Mouse (Mus musculus): ENCODE data around the gene Mrps17. TPM values are rescaled to one million over a fixed set of nuclear protein-coding genes. Genes with fewer than 3 reads are reported as not detected.

Gene Mrps17
- polyA plus RNA-seq, 1 experiment from 2014 or later, result 173 TPM

DNA sequence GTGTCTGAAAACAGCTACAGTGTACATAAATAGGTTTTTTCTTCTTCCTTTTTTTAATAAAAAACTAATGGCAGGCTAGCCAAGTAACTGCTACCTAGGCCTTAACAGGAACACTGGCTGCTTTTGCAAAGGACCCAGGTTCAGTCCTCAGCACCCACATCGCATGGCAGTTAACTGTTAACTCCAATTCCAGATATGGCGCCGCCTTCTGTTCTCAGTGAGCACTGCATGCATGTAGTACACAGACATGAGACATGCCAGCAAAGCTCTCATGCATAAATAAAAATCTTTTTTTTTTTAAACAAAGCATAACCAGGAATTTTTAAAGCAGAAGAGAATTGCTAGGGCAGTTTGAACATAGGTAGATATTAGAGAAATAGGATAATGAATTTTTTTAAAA, 4.9 kb downstream of the Mrps17 start:
- DNase-seq (ENCODE audit: extremely low spot score, low spot score), result no peak
- Histone ChIP-seq H3K4me3 (no peak overlapping the region), H3K4me1 (peaks cover 18% of the 10 kb centered on the region), H3K36me3 (replicated peaks) (peaks cover 40% of the 10 kb centered on the region), H3K27ac (no peak overlapping the region), H3K27me3 (ENCODE audit: poor library complexity, severe bottlenecking) (no peaks in the 10 kb centered on the region), H3K9me3 (no peaks in the 10 kb centered on the region)
- WGBS, result 82% methylated on average over 3 of the region's 3 CpGs

DNA sequence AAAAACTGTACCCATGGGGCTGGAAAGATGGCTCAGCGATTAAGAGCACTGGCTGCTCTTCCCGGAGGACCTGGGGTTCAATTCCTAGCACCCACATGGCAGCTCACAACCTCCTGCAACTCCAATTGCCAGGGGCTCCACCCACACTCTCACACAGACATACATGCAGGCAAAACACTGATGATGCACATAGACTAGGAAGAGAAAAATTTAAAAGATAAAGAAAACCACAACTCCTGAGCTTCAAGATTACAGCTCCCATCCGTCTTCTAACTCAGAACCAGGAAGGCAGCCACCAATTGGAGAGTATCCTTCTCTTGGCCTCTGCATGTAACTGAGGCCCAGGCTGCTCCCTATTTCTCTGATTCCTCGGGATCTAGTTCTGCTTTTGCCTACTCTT, 9.0 kb downstream of the Mrps17 start:
- no peaks in the 10 kb centered on the region for H3K9me3 ChIP-seq
- H3K27ac ChIP-seq, result peak overlapping the region; percentile 99; the same call in 1 of the 2 replicates
- H3K36me3 ChIP-seq (replicated peaks), result peaks cover 14% of the 10 kb centered on the region

DNA sequence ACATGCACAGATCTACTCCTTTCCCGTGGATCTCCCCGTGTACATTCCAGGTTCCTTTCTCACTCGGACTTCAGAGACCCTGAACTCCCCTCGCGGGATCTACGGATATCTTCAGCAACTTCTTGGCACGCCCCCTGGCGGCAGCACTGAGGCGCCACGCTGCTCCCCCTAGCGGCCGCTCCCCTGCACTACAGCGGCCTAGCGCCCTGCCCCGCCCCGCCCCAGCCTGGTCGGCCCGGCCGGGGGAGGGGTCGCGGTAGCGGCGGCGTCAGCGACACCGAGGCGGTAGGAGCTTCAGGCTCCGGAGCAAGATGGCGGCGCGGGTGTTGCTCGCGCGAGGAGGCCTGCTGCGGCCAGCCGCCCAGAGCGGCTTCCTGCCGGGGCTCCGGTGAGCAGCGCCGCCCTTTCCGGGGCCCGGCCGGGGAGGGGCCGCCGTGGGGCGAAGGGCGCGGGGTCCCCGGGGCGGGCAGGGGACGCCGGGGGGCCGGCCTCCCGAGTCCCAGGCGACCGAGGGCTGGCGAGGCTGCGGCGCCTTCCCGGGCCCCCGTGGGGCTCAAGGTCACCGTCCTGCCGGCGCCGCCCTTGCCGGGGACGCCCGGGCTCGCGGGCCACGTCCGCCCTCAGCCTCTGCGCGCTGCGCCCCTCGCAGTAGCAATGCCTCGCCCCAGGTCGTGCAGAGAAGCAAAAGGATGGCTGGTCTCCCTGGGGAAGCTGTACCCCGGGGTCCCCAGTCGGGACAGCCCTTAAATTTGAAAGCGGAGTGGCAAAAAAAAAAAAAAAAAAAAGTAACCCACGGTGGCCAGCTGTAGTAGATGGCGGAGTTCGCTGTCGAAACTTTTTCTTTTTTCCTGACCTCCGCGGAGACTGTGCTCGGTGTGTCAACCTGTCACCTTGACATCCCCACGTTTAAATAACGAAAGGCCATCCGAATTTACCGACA, 9.8 kb downstream of the Mrps17 start, which contains the start of gene Nipsnap2:
Gene Nipsnap2 (plus strand): TSS at position 230 of the 940 bp plus-strand sequence.
- Histone ChIP-seq H3K4me1 (peaks cover 37% of the 10 kb centered on the region), H3K9me3 (no peaks in the 10 kb centered on the region), H3K4me3 (peak within 1 kb of the TSS; percentile 93), H3K27ac (peak within 1 kb of the TSS; percentile 99), H3K36me3 (replicated peaks) (peaks cover 5% of the 10 kb centered on the region), H3K27me3 (ENCODE audit: poor library complexity, severe bottlenecking) (no peaks in the 10 kb centered on the region)
- peak; percentile 95 for DNase-seq (ENCODE audit: extremely low spot score, low spot score)
- WGBS, result under 1% methylated on average over 91 of the region's 93 CpGs

More for the DNA sequence above, 9.0 kb downstream of the Mrps17 start:
- H3K4me3 ChIP-seq, result peak overlapping the region; percentile 93
- DNase-seq (ENCODE audit: extremely low spot score, low spot score), result no peak
- 60% methylated on average over 4 of the region's 4 CpGs for WGBS
- H3K4me1 ChIP-seq, result peaks cover 29% of the 10 kb centered on the region
- H3K27me3 ChIP-seq (ENCODE audit: poor library complexity, severe bottlenecking), result no peaks in the 10 kb centered on the region

DNA sequence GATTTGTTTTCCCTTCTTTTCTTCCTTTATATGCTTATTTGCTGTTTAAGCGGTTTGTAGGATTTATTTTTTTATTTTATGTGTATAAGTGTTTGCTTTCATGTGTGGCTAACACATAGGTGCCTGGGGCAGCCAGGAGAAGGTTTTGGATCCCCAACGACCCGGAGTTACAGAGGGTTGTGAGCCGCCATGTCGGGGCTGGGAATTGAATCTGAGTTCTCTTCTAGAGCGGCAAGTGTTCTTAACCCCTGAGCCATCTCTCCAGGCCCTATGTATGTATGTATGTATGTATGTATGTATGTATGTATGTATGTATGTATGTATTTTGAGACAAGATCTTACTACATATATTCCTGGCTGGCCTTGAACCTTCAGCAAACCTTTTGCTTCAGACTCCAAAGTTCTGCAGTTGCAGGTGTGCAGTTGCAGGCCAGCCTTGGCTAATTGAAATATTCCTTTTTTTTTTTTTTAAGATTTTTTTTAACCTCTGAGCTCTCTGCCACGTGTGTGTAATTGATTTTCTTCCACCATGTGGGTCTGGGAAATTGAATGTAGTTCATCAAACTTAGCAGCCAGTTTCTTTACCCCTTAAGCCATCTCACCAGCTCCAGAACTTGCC, 10.6 kb downstream of the Mrps17 start:
- DNase-seq (ENCODE audit: extremely low spot score, low spot score), result no peak
- peak overlapping the region; percentile 93 for H3K4me3 ChIP-seq
- peak overlapping the region; percentile 99 for H3K27ac ChIP-seq
- peaks cover 45% of the 10 kb centered on the region for H3K4me1 ChIP-seq
- H3K27me3 ChIP-seq (ENCODE audit: poor library complexity, severe bottlenecking), result no peaks in the 10 kb centered on the region
- H3K36me3 ChIP-seq (replicated peaks), result no peaks in the 10 kb centered on the region
- WGBS, result 23% methylated on average over 7 of the region's 7 CpGs
- no peaks in the 10 kb centered on the region for H3K9me3 ChIP-seq

DNA sequence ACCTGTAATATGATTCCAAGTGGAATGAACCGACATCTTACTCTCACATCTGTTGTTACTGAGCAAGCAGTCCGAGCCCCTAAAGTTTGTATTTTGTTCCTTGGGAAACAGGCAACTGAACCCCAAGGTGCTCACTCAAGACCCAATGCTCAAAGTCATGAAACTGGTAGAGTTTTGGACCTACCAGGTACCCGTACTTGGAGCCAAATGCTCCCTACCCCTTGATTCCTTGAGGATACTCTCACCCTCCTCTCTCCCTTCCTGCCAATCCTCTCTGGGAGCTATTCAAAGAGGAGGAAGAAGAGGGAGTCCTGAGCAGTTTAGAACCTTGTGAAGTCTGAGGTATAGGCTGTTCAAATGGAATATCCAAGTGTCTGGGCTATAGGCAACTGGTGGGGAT, 11.5 kb downstream of the Mrps17 start:
- Histone ChIP-seq H3K4me1 (peaks cover 50% of the 10 kb centered on the region), H3K9me3 (no peaks in the 10 kb centered on the region), H3K36me3 (replicated peaks) (no peaks in the 10 kb centered on the region), H3K27ac (no peak overlapping the region), H3K4me3 (peak overlapping the region; percentile 5; the same call in 1 of the 2 replicates), H3K27me3 (ENCODE audit: poor library complexity, severe bottlenecking) (no peaks in the 10 kb centered on the region)
- no peak for DNase-seq (ENCODE audit: extremely low spot score, low spot score)
- 82% methylated on average over 3 of the region's 3 CpGs for WGBS

DNA sequence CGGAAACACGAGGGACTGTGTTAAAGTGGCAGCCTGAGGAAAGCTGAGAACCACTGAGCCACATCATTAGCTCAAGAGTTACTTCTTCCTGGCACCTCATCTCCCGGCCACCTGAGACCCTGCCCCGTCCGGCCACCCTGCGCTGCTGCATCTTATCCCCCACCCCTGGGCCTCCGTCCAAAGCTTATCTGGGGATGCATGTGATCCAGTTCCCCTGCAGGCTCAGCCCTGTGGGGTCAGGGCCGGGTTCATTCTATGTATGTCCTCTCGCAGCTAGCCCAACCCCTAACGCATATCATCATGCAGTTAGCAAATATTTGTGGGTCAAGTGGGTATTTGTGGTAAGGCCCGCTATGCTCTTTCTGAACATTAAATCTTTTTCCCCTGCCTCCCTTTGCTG, 14.0 kb downstream of the Mrps17 start:
- Histone ChIP-seq H3K9me3 (no peaks in the 10 kb centered on the region), H3K4me3 (no peak overlapping the region), H3K36me3 (replicated peaks) (peaks cover 7% of the 10 kb centered on the region), H3K27ac (no peak overlapping the region; the same call in 1 of the 2 replicates), H3K27me3 (ENCODE audit: poor library complexity, severe bottlenecking) (no peaks in the 10 kb centered on the region), H3K4me1 (peaks cover 50% of the 10 kb centered on the region)
- no peak for DNase-seq (ENCODE audit: extremely low spot score, low spot score)
- WGBS, result 73% methylated on average over 11 of the region's 11 CpGs

DNA sequence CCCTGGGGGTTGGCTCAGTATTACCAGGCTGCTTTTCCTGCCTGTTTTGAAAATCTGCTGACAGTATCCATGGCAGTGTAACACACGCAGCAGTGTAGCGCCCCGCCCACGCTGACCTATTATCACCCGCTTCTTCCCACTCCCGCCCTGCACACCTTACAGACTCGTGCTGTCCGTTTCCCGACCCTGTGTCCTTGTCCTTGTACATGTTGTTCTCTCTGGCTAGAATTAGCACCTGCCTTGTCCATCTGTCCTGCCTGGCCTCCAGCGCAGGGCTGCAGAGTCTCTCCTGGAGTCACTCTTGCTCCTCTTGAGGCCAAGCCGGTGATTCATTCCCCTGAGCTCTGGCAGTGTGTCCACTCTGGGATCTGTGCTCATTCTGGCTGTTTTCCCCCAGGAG, 15.0 kb downstream of the Mrps17 start:
- H3K4me3 ChIP-seq, result no peak overlapping the region
- peaks cover 41% of the 10 kb centered on the region for H3K4me1 ChIP-seq
- H3K27ac ChIP-seq, result peak overlapping the region; percentile 15; the same call in 1 of the 2 replicates
- no peaks in the 10 kb centered on the region for H3K27me3 ChIP-seq (ENCODE audit: poor library complexity, severe bottlenecking)
- peaks cover 14% of the 10 kb centered on the region for H3K36me3 ChIP-seq (replicated peaks)
- 78% methylated on average over 11 of the region's 11 CpGs for WGBS
- H3K9me3 ChIP-seq, result no peaks in the 10 kb centered on the region
- no peak for DNase-seq (ENCODE audit: extremely low spot score, low spot score)

DNA sequence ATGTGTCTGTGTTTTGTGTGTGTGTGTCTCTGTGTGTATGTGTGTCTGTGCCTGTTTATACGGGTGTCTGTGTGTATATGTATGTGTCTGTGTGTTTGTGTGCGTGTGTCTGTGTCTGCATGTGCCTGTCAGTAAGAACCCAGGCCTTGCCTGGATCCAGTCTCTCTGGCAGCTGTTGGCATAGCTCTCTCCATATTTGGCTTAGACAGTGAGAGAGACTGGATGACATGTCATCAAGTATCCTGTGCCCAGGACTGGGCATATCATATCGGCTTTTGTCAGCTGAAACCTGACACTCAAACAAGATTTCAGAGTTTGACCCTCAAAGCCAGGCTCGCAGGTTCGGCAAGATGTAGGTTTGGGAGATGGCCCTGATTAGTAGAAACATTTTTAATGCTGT, 15.7 kb downstream of the Mrps17 start:
- Histone ChIP-seq H3K4me3 (no peak overlapping the region), H3K27me3 (ENCODE audit: poor library complexity, severe bottlenecking) (no peaks in the 10 kb centered on the region), H3K27ac (no peak overlapping the region), H3K36me3 (replicated peaks) (peaks cover 16% of the 10 kb centered on the region), H3K9me3 (no peaks in the 10 kb centered on the region), H3K4me1 (peaks cover 38% of the 10 kb centered on the region)
- 84% methylated on average over 5 of the region's 5 CpGs for WGBS
- DNase-seq (ENCODE audit: extremely low spot score, low spot score), result no peak

DNA sequence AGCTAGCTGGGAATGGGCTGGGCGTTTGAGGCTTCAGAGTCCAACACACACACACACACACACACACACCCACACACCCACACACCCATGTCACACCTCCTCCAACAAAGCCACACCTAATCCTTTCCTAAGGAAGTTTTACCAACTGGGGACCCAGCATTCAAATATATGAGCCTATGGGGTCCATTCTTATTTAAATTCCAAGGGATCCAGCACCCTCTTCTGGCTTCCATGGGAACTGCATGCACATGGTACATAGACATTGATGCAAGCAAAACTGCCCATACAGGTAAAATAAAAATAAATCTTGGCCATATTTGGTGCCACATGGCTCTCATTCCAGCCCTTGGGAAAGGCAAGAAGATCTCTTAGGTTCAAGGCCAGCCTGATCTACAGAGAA, 25.7 kb downstream of the Mrps17 start:
- 95% methylated on average over 1 of the region's 1 CpGs for WGBS

DNA sequence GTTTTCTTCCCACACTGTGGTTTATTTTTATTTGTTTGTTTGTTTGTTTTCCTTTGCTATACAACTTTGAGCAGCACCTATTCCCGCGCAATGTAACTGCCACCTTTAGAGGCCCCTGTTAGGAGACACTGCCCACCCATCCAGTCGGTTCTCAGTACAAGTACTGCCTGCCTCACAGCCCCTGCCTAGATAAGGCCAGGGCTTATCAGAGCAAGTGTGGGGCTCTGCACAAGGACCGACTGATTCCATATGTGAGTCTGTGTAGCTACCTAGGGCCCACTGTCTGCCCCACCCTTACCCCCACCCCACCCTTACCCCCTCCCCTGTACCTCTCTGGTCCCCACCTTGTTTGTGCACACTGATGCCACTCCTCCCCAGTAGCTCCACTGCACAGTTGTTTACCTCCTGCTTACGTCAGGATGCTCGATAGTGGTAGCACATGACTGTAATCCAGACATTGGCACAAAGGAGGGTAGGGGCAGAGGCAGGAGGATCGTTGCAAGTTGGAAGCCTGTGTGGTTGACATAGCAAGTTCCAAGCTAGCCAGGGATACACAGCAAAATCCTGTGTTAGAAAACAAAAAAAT, 27.7 kb downstream of the Mrps17 start:
- H3K4me3 ChIP-seq, result no peak overlapping the region
- H3K27ac ChIP-seq, result no peak overlapping the region
- no peaks in the 10 kb centered on the region for H3K9me3 ChIP-seq
- 89% methylated on average over 7 of the region's 7 CpGs for WGBS
- H3K4me1 ChIP-seq, result no peaks in the 10 kb centered on the region
- H3K27me3 ChIP-seq (ENCODE audit: poor library complexity, severe bottlenecking), result no peaks in the 10 kb centered on the region
- no peak for DNase-seq (ENCODE audit: extremely low spot score, low spot score)
- H3K36me3 ChIP-seq (replicated peaks), result peaks cover 64% of the 10 kb centered on the region

More for the DNA sequence above, 25.7 kb downstream of the Mrps17 start:
- no peak for DNase-seq (ENCODE audit: extremely low spot score, low spot score)
- no peaks in the 10 kb centered on the region for H3K9me3 ChIP-seq
- no peak overlapping the region for H3K4me3 ChIP-seq
- no peaks in the 10 kb centered on the region for H3K4me1 ChIP-seq
- no peaks in the 10 kb centered on the region for H3K27me3 ChIP-seq (ENCODE audit: poor library complexity, severe bottlenecking)
- no peak overlapping the region for H3K27ac ChIP-seq
- H3K36me3 ChIP-seq (replicated peaks), result peaks cover 46% of the 10 kb centered on the region

DNA sequence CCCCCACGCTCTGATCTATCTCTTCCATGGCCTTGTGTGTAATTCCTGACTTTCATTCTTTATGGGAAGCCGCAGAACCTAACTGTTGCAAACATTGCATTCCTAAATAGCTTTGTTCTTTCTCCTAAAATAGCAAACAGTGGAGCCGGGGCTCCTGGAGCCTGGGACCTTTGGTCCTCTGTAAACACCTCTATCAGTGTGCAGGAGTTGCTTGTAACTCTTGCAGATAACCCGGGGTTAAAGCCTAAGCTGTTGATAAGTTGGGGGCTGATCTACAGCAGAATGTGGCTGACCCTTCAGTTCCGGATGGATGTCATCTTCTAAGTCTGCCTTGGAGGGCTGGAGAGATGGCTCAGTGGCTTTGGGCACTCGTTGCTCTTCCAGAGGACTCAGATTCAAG, 28.8 kb downstream of the Mrps17 start:
- H3K9me3 ChIP-seq, result no peaks in the 10 kb centered on the region

DNA sequence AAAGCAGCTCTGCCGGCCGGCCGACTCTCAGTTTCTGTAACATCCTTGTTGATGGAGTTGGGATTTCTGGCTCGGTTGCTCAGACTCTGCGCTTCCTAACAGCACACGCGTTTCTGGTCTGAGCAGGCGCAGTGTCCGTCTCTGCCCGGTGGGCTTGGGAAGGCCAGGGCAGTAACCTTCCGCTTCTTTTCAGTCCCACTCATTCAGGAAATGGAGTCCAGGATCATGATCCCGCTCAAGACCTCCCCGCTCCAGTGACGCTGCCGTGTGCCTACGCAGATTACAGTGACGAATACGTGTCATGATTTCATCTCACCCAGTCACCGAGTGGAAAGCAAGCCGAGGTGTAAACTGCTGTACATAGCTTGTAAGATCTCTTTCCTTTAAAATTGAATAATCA, 41.6 kb downstream of the Mrps17 start:
- 95% methylated on average over 20 of the region's 20 CpGs for WGBS
- no peak for DNase-seq (ENCODE audit: extremely low spot score, low spot score)
- H3K4me3 ChIP-seq, result no peak overlapping the region
- peaks cover 28% of the 10 kb centered on the region for H3K36me3 ChIP-seq (replicated peaks)
- H3K4me1 ChIP-seq, result peaks cover 4% of the 10 kb centered on the region
- H3K27me3 ChIP-seq (ENCODE audit: poor library complexity, severe bottlenecking), result no peaks in the 10 kb centered on the region
- no peak overlapping the region for H3K27ac ChIP-seq
- no peaks in the 10 kb centered on the region for H3K9me3 ChIP-seq

More for the DNA sequence above, 28.8 kb downstream of the Mrps17 start:
- Histone ChIP-seq H3K4me1 (no peaks in the 10 kb centered on the region), H3K27me3 (ENCODE audit: poor library complexity, severe bottlenecking) (no peaks in the 10 kb centered on the region), H3K27ac (no peak overlapping the region), H3K4me3 (no peak overlapping the region), H3K36me3 (replicated peaks) (peaks cover 72% of the 10 kb centered on the region)
- DNase-seq (ENCODE audit: extremely low spot score, low spot score), result no peak
- 85% methylated on average over 6 of the region's 6 CpGs for WGBS

Data from forebrain, embryonic 10.5 days (tissue).